Mouse (Mus musculus): ENCODE data around the gene Rbl1. TPM values are rescaled to one million over a fixed set of nuclear protein-coding genes. Genes with fewer than 3 reads are reported as not detected.

The Rbl1 gene
- polyA plus RNA-seq, 2 experiments: 14.4 to 19.8 TPM

DNA sequence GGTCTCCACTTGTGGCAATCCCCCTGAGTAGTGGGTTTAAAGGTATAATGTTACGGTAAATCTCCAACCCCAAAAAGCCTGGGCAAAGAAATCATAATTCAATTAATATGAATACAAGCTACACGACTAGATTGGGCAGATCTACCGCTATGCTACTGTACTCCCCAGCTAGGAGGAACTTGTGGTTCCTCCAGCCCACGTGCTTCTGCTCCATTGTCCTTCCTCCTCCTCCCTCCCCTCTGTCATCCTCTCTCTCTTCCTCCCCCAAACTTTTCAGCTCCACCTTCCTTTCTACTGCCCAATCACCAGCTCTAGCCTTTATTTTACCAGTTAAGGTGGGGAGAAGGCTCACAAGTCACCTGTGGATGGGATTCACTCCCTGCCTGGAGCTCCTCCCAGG, 96.1 kb downstream of the Rbl1 start:
- H3K4me2 ChIP-seq (ENCODE audit: low read depth): no peak overlapping the region
- TF ChIP-seq EP300 (IDR thresholded peaks at IDR 0.05; ENCODE audit: low read depth): no peak
- no peak for TF ChIP-seq CTCF (IDR thresholded peaks at IDR 0.05; ENCODE audit: low read depth)
- H3K27me3 ChIP-seq (ENCODE audit: control insufficient read depth, insufficient read depth, low read length): no peaks in the 10 kb centered on the region
- no peaks in the 10 kb centered on the region for H3K9me3 ChIP-seq (ENCODE audit: control insufficient read depth, low read length)
- DNase-seq (ENCODE audit: low read depth in 3 of 3, low spot score in 3 of 3) (no peak), ATAC-seq (ENCODE audit: insufficient read depth) (no peak)
- H3K4me1 ChIP-seq (replicated peaks; ENCODE audit: control insufficient read depth in 2 of 2, insufficient read depth in 2 of 2, low read length in 1 of 2): no peaks in the 10 kb centered on the region
- peaks cover 6% of the 10 kb centered on the region for H3K36me3 ChIP-seq (replicated peaks; ENCODE audit: control insufficient read depth, insufficient read depth, low read depth)
- H3K9ac ChIP-seq (replicated peaks): no peak overlapping the region
- H3K4me3 ChIP-seq (ENCODE audit: insufficient read depth in 1 of 2, low read depth in 2 of 2, low read length in 2 of 2): no peak overlapping the region
- 48% methylated on average over 4 of the region's 4 CpGs for WGBS (ENCODE audit: insufficient replicate concordance)
- no peak overlapping the region for H3K27ac ChIP-seq

- no peak for TF ChIP-seq EP300 (IDR thresholded peaks at IDR 0.05; ENCODE audit: low read depth)
- TF ChIP-seq CTCF (IDR thresholded peaks at IDR 0.05; ENCODE audit: low read depth): no peak
- 81% methylated on average over 8 of the region's 8 CpGs for WGBS (ENCODE audit: insufficient replicate concordance)
Measured at GRCm38 (mm10) chr2:157104454-157104853, 99.9 kb downstream of the Rbl1 start.

DNA sequence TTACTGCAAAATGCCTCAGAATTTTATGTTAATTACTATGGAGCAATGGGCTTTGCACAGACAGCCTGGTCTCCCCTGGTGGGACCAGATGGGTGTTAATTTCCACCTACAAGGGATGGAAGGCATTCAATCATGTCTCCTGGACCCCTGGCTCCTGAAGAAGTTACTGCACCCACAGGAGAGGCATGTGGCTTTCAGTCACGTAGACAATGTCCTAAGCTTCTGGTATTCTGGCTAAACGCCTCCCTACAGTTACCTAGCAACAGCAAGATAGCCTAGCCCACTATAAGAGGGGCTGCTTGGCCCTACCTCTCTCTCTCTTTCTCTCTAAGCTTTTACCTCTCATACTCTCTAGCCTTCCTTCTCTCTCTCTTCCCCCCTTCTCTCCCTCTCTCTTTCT, 102.1 kb downstream of the Rbl1 start:
- H3K36me3 ChIP-seq (replicated peaks; ENCODE audit: control insufficient read depth, insufficient read depth, low read depth): peaks cover 8% of the 10 kb centered on the region
- no peak overlapping the region for H3K9ac ChIP-seq (replicated peaks)
- no peaks in the 10 kb centered on the region for H3K4me1 ChIP-seq (replicated peaks; ENCODE audit: control insufficient read depth in 2 of 2, insufficient read depth in 2 of 2, low read length in 1 of 2)
- WGBS (ENCODE audit: insufficient replicate concordance): 70% methylated on average over 2 of the region's 2 CpGs
- H3K4me2 ChIP-seq (ENCODE audit: low read depth): no peak overlapping the region
- no peak overlapping the region for H3K4me3 ChIP-seq (ENCODE audit: insufficient read depth in 1 of 2, low read depth in 2 of 2, low read length in 2 of 2)
- ATAC-seq (ENCODE audit: insufficient read depth): no peak
- H3K9me3 ChIP-seq (ENCODE audit: control insufficient read depth, low read length): no peaks in the 10 kb centered on the region
- no peak for DNase-seq (ENCODE audit: low read depth in 3 of 3, low spot score in 3 of 3)
- no peaks in the 10 kb centered on the region for H3K27me3 ChIP-seq (ENCODE audit: control insufficient read depth, insufficient read depth, low read length)
- no peak overlapping the region for H3K27ac ChIP-seq
- no peak for TF ChIP-seq EP300 (IDR thresholded peaks at IDR 0.05; ENCODE audit: low read depth)
- no peak for TF ChIP-seq CTCF (IDR thresholded peaks at IDR 0.05; ENCODE audit: low read depth)

More at GRCm38 (mm10) chr2:157104454-157104853, 99.9 kb downstream of the Rbl1 start:
- H3K4me1 ChIP-seq (replicated peaks; ENCODE audit: control insufficient read depth in 2 of 2, insufficient read depth in 2 of 2, low read length in 1 of 2): no peaks in the 10 kb centered on the region
- H3K27ac ChIP-seq: no peak overlapping the region
- H3K4me2 ChIP-seq (ENCODE audit: low read depth): no peak overlapping the region
- H3K4me3 ChIP-seq (ENCODE audit: insufficient read depth in 1 of 2, low read depth in 2 of 2, low read length in 2 of 2): no peak overlapping the region
- no peak overlapping the region for H3K9ac ChIP-seq (replicated peaks)
- ATAC-seq (ENCODE audit: insufficient read depth): no peak
- no peaks in the 10 kb centered on the region for H3K9me3 ChIP-seq (ENCODE audit: control insufficient read depth, low read length)
- no peaks in the 10 kb centered on the region for H3K27me3 ChIP-seq (ENCODE audit: control insufficient read depth, insufficient read depth, low read length)
- H3K36me3 ChIP-seq (replicated peaks; ENCODE audit: control insufficient read depth, insufficient read depth, low read depth): peaks cover 11% of the 10 kb centered on the region
- no peak for DNase-seq (ENCODE audit: low read depth in 3 of 3, low spot score in 3 of 3)

- Histone ChIP-seq H3K4me3 (ENCODE audit: insufficient read depth in 1 of 2, low read depth in 2 of 2, low read length in 2 of 2) (no peak overlapping the region), H3K9me3 (ENCODE audit: control insufficient read depth, low read length) (no peaks in the 10 kb centered on the region), H3K27ac (no peak overlapping the region), H3K27me3 (ENCODE audit: control insufficient read depth, insufficient read depth, low read length) (no peaks in the 10 kb centered on the region), H3K4me1 (replicated peaks; ENCODE audit: control insufficient read depth in 2 of 2, insufficient read depth in 2 of 2, low read length in 1 of 2) (no peaks in the 10 kb centered on the region), H3K4me2 (ENCODE audit: low read depth) (no peak overlapping the region), H3K36me3 (replicated peaks; ENCODE audit: control insufficient read depth, insufficient read depth, low read depth) (peaks cover 8% of the 10 kb centered on the region), H3K9ac (replicated peaks) (no peak overlapping the region)
- TF ChIP-seq CTCF (IDR thresholded peaks at IDR 0.05; ENCODE audit: low read depth) (no peak), EP300 (IDR thresholded peaks at IDR 0.05; ENCODE audit: low read depth) (no peak)
- WGBS (ENCODE audit: insufficient replicate concordance): 88% methylated on average over 9 of the region's 9 CpGs
- ATAC-seq (ENCODE audit: insufficient read depth): no peak
- DNase-seq (ENCODE audit: low read depth in 3 of 3, low spot score in 3 of 3): no peak
Measured at GRCm38 (mm10) chr2:157101650-157102049, 102.7 kb downstream of the Rbl1 start.

DNA sequence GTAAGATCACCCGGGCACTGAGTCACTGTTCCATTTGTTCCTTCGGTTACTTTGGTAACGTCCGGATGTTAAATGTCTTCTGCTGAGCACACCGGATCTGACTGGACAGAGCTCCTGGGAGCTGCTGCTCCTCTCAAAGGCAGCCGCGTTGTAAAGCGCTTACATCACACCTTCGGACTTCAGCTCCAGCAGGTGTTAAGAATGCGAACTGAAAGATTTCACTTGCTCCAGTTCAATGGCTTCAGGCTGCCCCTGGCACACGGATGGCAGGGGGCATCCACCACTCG, 104.1 kb downstream of the Rbl1 start:
- Histone ChIP-seq H3K27me3 (ENCODE audit: control insufficient read depth, insufficient read depth, low read length) (no peaks in the 10 kb centered on the region), H3K4me1 (replicated peaks; ENCODE audit: control insufficient read depth in 2 of 2, insufficient read depth in 2 of 2, low read length in 1 of 2) (no peaks in the 10 kb centered on the region), H3K9ac (replicated peaks) (no peak overlapping the region), H3K4me2 (ENCODE audit: low read depth) (no peak overlapping the region), H3K36me3 (replicated peaks; ENCODE audit: control insufficient read depth, insufficient read depth, low read depth) (peaks cover 8% of the 10 kb centered on the region), H3K27ac (no peak overlapping the region), H3K9me3 (ENCODE audit: control insufficient read depth, low read length) (no peaks in the 10 kb centered on the region), H3K4me3 (ENCODE audit: insufficient read depth in 1 of 2, low read depth in 2 of 2, low read length in 2 of 2) (no peak overlapping the region)
- ATAC-seq (ENCODE audit: insufficient read depth): no peak
- WGBS (ENCODE audit: insufficient replicate concordance): 84% methylated on average over 12 of the region's 12 CpGs
- no peak for TF ChIP-seq CTCF (IDR thresholded peaks at IDR 0.05; ENCODE audit: low read depth)
- TF ChIP-seq EP300 (IDR thresholded peaks at IDR 0.05; ENCODE audit: low read depth): no peak
- DNase-seq (ENCODE audit: low read depth in 3 of 3, low spot score in 3 of 3): no peak

Measured in liver, embryonic 14.5 days (tissue).